Mouse (Mus musculus): ENCODE measurements at regions not wholly inside any gene's neighbourhood (a gene's known extent, or its start where the extent isn't known, plus 50 kb on each side); places are given as distances from the start of the nearest gene placed in this dataset.

GRCm38 (mm10) chr1:177322307-177322685 lies 64.3 kb upstream of the Akt3 start:
- WGBS = 4% methylated on average over 6 of the region's 6 CpGs
- peak; percentile 61 for ATAC-seq (ENCODE audit: insufficient read depth, low FRiP score, low TSS enrichment)

DNA sequence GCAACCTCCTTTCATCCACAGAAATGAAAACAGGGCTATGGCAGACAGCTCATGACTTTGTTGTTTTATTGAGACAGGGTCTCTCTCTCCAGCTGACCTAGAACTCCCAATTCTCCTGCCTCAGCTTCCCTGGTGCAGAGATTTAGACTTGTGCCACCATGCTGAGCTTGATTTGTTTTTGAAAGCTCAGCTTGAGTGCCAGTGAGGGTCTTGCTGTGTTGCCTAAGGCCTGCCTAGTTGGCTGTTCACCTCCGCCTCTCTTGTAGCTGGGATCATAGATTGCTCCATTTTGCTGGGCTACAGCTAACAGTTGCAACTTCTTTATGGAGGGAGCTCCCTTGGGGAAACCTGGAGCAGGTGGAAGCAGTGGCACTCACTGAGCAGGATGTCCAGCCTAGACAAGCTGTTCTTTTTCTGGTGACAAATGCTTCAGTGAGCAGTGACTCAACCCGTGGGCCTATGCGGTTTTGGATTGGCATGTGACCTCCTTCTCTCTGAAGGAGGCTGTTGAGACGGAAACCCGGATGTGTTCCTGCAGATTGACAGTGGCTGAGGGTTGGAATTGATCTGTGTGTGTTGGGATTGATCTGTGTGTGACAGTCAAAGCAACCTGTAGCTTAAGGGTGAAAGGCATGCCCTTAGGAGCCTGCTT lies 63.8 kb upstream of the Akt3 start:
- Histone ChIP-seq H3K27ac (ENCODE audit: low read depth, low read length) (no peak overlapping the region), H3K36me3 (ENCODE audit: control insufficient read depth, insufficient read depth, low read length) (no peaks in the 10 kb centered on the region), H3K9ac (ENCODE audit: low read length) (no peak overlapping the region), H3K4me2 (ENCODE audit: low read depth) (no peak overlapping the region), H3K4me1 (ENCODE audit: control insufficient read depth, insufficient read depth, low read length) (peaks cover 5% of the 10 kb centered on the region; the same call in 1 of the 2 replicates), H3K4me3 (ENCODE audit: low read depth, low read length) (no peak overlapping the region), H3K27me3 (ENCODE audit: control insufficient read depth, insufficient read depth, low read length) (no peaks in the 10 kb centered on the region), H3K9me3 (ENCODE audit: control insufficient read depth, low read length) (no peaks in the 10 kb centered on the region)
- WGBS = 40% methylated on average over 5 of the region's 5 CpGs
- DNase-seq (ENCODE audit: low spot score) (peak; percentile 13), ATAC-seq (ENCODE audit: insufficient read depth, low FRiP score, low TSS enrichment) (peak; percentile 46; the same call in 1 of the 2 replicates)

More at GRCm38 (mm10) chr1:177322307-177322685, 64.3 kb upstream of the Akt3 start:
- Histone ChIP-seq H3K9me3 (ENCODE audit: control insufficient read depth, low read length) (no peaks in the 10 kb centered on the region), H3K27ac (ENCODE audit: low read depth, low read length) (peak overlapping the region; percentile 42), H3K4me1 (ENCODE audit: control insufficient read depth, insufficient read depth, low read length) (peaks cover 5% of the 10 kb centered on the region; the same call in 1 of the 2 replicates), H3K4me3 (ENCODE audit: low read depth, low read length) (peak overlapping the region; percentile 44), H3K27me3 (ENCODE audit: control insufficient read depth, insufficient read depth, low read length) (no peaks in the 10 kb centered on the region), H3K9ac (ENCODE audit: low read length) (peak overlapping the region; percentile 76), H3K36me3 (ENCODE audit: control insufficient read depth, insufficient read depth, low read length) (no peaks in the 10 kb centered on the region), H3K4me2 (ENCODE audit: low read depth) (peak overlapping the region; percentile 75)
- peak; percentile 34 for DNase-seq (ENCODE audit: low spot score)

GRCm38 (mm10) chr1:177308213-177308872 lies 50.3 kb upstream of the Akt3 start:
- no peak overlapping the region for H3K4me3 ChIP-seq (ENCODE audit: low read depth, low read length)

More at GRCm38 (mm10) chr1:177308213-177308872, 50.3 kb upstream of the Akt3 start:
- no peaks in the 10 kb centered on the region for H3K36me3 ChIP-seq (ENCODE audit: control insufficient read depth, insufficient read depth, low read length)
- H3K27ac ChIP-seq (ENCODE audit: low read depth, low read length) = no peak overlapping the region
- H3K4me2 ChIP-seq (ENCODE audit: low read depth) = no peak overlapping the region
- no peaks in the 10 kb centered on the region for H3K27me3 ChIP-seq (ENCODE audit: control insufficient read depth, insufficient read depth, low read length)
- H3K4me1 ChIP-seq (ENCODE audit: control insufficient read depth, insufficient read depth, low read length) = no peaks in the 10 kb centered on the region
- ATAC-seq (ENCODE audit: insufficient read depth, low FRiP score, low TSS enrichment) (no peak), DNase-seq (ENCODE audit: low spot score) (no peak)
- WGBS = 39% methylated on average over 5 of the region's 5 CpGs
- no peaks in the 10 kb centered on the region for H3K9me3 ChIP-seq (ENCODE audit: control insufficient read depth, low read length)
- H3K9ac ChIP-seq (ENCODE audit: low read length) = no peak overlapping the region
